Mouse (Mus musculus) liver, embryonic 13.5 days (tissue): Measurements from ENCODE around the gene S1pr5. TPM values are rescaled to one million over a fixed set of nuclear protein-coding genes. Genes with fewer than 3 reads are reported as not detected.
"Not testable (repeated sequence)": the region's sequence is repeated elsewhere in the genome, so short reads cannot be mapped to it uniquely, and the experiment has no call there.

Source experiments
- ATAC-seq: fragments of 200-750 bp; cut with Nextera tagmentation; 2 replicates; pipeline ENCODE4 v1.8.0; 2017; ENCODE audit warnings: low read depth, mild to moderate bottlenecking, moderate number of reproducible peaks, moderate library complexity
- DNase-seq: peaks from one replicate; pipeline ENCODE4 v3.0.0; 2022
- H3K27ac ChIP-seq: fragments of 300-500 bp; sonication (generic); 2 replicates; pipeline ENCODE4 v1.5.1; 2015; ENCODE audit warnings: moderate library complexity, mild to moderate bottlenecking, inconsistent platforms
- H3K27me3 ChIP-seq: fragments of 300-500 bp; sonication (generic); 2 replicates; pipeline ENCODE4 v1.6.1; 2015; ENCODE audit warnings: mild to moderate bottlenecking, inconsistent platforms
- H3K36me3 ChIP-seq: fragments of 300-500 bp; sonication (generic); 2 replicates; pipeline ENCODE4 v1.6.1; 2015; ENCODE audit warnings: mild to moderate bottlenecking, inconsistent platforms
- H3K4me1 ChIP-seq: fragments of 300-500 bp; sonication (generic); replicated peaks from 2 replicates; pipeline ENCODE4 v1.6.1; 2015; ENCODE audit warnings: inconsistent platforms
- H3K4me2 ChIP-seq: fragments of 300-500 bp; sonication (generic); 2 replicates; pipeline ENCODE4 v1.6.1; 2015; ENCODE audit warnings: inconsistent platforms, mild to moderate bottlenecking, moderate library complexity
- H3K4me3 ChIP-seq: fragments of 300-500 bp; sonication (generic); replicated peaks from 2 replicates; pipeline ENCODE4 v1.5.1; 2015; ENCODE audit warnings: mild to moderate bottlenecking, inconsistent platforms
- H3K9ac ChIP-seq: fragments of 300-500 bp; sonication (generic); 2 replicates; pipeline ENCODE4 v1.6.1; 2015; ENCODE audit warnings: mild to moderate bottlenecking, inconsistent platforms
- H3K9me3 ChIP-seq: fragments of 300-500 bp; sonication (generic); replicated peaks from 2 replicates; pipeline ENCODE4 v1.6.1; 2016; ENCODE audit warnings: inconsistent platforms
- WGBS: fragments of 180-500 bp; shearing (Covaris S2); methylation state at CpG from one replicate; pipeline ENCODE4 v1.1.7; 2015; ENCODE audit not compliant: insufficient replicate concordance; 5-methylcytosine and 5-hydroxymethylcytosine counted together
- polyA plus RNA-seq: library from polyadenylated mRNA; unstranded; fragments of >200 nt; fragmentation: Nextera tagmentation; extraction: Ambion mirVana; gene quantifications from 2 replicates; pipeline ENCODE4 v1.2.1, GENCODE M21; 2015

Gene S1pr5
- polyA plus RNA-seq, 1 experiment from 2014 or later: 0.03 TPM

DNA sequence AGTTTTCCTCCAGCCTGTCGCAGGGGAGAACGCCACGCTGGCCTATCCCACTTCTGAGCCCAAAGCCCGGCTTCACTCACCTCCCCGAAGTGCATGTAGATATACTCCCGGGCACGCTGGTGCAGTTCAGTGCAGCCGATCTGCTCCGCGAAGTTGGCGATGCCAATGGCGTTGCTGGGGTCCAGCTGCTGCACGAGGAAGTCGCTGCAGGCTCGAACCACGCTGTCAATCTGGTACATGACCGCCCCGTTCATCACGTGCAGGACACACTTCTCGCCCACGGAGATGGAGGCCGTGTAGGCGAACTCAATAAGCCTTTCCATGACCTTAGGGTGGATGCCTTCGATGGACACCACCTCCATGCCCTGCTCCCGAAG lies 11.3 kb downstream of the S1pr5 start:
- ATAC-seq (no peak), DNase-seq (no peak)
- no peaks in the 10 kb centered on the region for H3K9me3 ChIP-seq
- peak overlapping the region; percentile 94 for H3K4me2 ChIP-seq
- peaks cover 52% of the 10 kb centered on the region for H3K36me3 ChIP-seq
- peak overlapping the region; percentile 100 for H3K9ac ChIP-seq
- peak overlapping the region; percentile 98 for H3K4me3 ChIP-seq
- peaks cover 59% of the 10 kb centered on the region for H3K4me1 ChIP-seq
- H3K27me3 ChIP-seq: peaks cover 5% of the 10 kb centered on the region
- 67% methylated on average over 25 of the region's 25 CpGs for WGBS
- H3K27ac ChIP-seq: peak overlapping the region; percentile 97

DNA sequence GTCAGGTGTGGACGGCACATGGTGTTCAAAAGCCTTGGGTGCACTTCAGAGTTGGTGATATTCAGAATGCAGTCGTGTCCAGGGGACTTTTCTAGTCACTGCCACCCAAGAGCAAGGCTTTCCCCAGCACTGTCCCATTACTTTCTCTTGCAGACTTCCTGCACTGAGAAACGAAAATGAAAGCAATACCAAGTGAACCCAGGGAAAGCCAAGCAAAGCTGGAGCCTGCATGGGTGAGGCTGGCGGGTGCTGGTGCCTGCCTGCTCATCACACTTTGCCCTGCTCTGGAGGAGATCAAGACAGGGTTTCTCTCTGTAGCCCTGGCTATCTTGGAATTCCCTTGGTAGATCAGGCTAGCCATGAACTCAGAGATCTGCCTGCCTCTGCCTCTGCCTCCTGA lies 12.9 kb downstream of the S1pr5 start:
- Histone ChIP-seq H3K4me3 (no peak overlapping the region), H3K4me2 (peak overlapping the region; percentile 17; the same call in 1 of the 2 replicates), H3K27me3 (no peaks in the 10 kb centered on the region), H3K4me1 (peaks cover 57% of the 10 kb centered on the region), H3K9me3 (no peaks in the 10 kb centered on the region), H3K9ac (no peak overlapping the region; the same call in 1 of the 2 replicates), H3K27ac (peak overlapping the region; percentile 53), H3K36me3 (peaks cover 68% of the 10 kb centered on the region)
- DNase-seq: no peak
- no peak for ATAC-seq
- whole genome bisulfite sequencing: 72% methylated on average over 4 of the region's 4 CpGs

DNA sequence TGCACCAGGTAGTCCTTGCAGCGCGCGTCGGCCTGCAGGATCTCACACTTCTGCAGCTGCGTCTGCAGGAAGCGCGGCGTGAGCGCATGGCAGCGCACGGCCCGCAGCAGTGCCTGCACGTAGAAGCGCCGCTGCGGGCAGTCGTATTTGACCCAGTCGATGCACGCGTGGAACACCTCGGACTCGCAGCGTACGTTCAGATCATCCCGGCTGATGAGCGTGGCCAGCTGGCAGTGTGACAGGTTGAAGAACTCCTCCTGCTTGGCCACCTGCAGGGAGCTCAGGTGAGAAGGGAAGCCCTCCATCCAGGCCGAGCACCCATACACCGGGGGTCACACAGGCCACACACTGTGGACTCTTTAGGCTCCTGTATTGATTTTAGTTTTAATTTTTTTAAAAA lies 14.4 kb downstream of the S1pr5 start:
- WGBS: 93% methylated on average over 28 of the region's 28 CpGs
- peaks cover 83% of the 10 kb centered on the region for H3K36me3 ChIP-seq

DNA sequence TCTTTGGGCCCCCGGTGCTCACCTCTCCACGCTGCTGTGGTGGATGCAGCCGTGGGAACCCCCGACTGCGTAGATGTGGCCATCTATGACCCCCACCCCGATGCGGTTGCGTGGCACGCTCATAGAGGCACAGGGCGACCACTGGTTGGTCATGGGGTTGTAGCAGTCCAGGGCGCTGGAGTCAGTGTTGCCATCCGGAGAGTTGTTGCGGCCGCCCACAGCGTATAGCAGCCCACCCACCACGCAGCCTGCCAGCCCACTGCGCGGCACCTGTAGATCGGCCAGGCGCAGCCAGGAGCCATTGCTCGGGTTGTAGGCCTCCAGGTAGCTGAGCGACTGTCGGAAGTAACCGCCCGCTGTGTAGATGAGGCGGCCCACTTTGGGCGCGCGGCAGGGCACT lies 14.9 kb downstream of the S1pr5 start:
- H3K4me2 ChIP-seq: no peak overlapping the region
- H3K27me3 ChIP-seq: no peaks in the 10 kb centered on the region
- H3K4me1 ChIP-seq: peaks cover 51% of the 10 kb centered on the region
- WGBS: 94% methylated on average over 29 of the region's 29 CpGs
- no peak overlapping the region for H3K9ac ChIP-seq
- no peak overlapping the region for H3K27ac ChIP-seq
- DNase-seq (no peak), ATAC-seq (no peak)
- peaks cover 83% of the 10 kb centered on the region for H3K36me3 ChIP-seq
- H3K9me3 ChIP-seq: no peaks in the 10 kb centered on the region
- H3K4me3 ChIP-seq: no peak overlapping the region

More for the DNA sequence above, 14.4 kb downstream of the S1pr5 start:
- DNase-seq (no peak), ATAC-seq (no peak)
- no peaks in the 10 kb centered on the region for H3K9me3 ChIP-seq
- peaks cover 51% of the 10 kb centered on the region for H3K4me1 ChIP-seq
- no peak overlapping the region for H3K4me3 ChIP-seq
- no peak overlapping the region for H3K9ac ChIP-seq
- no peaks in the 10 kb centered on the region for H3K27me3 ChIP-seq
- H3K4me2 ChIP-seq: no peak overlapping the region
- H3K27ac ChIP-seq: no peak overlapping the region

DNA sequence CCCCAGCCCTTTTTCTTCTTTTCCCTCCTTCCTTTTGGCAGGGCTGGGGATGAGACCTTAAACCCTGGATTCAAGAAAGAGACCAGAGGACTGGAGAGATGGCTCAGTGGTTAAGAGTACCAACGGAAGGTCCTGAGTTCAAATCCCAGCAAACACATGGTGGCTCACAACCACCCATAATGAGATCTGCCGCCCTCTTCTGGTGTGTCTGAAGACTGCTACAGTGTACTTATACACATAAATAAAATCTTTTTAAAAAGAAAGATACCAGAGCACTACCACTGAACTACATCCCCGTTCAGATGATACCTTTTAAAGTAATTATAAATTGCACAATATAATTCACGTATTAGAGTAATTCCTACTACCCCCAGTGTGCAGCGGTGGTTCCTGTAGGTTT lies 15.4 kb downstream of the S1pr5 start:
- no peaks in the 10 kb centered on the region for H3K27me3 ChIP-seq
- peaks cover 55% of the 10 kb centered on the region for H3K4me1 ChIP-seq
- ATAC-seq (no peak), DNase-seq (no peak)
- no peak overlapping the region for H3K4me3 ChIP-seq
- H3K9ac ChIP-seq: no peak overlapping the region
- WGBS: 81% methylated on average over 5 of the region's 5 CpGs
- H3K27ac ChIP-seq: no peak overlapping the region
- H3K36me3 ChIP-seq: peaks cover 83% of the 10 kb centered on the region
- H3K9me3 ChIP-seq: no peaks in the 10 kb centered on the region
- no peak overlapping the region for H3K4me2 ChIP-seq

DNA sequence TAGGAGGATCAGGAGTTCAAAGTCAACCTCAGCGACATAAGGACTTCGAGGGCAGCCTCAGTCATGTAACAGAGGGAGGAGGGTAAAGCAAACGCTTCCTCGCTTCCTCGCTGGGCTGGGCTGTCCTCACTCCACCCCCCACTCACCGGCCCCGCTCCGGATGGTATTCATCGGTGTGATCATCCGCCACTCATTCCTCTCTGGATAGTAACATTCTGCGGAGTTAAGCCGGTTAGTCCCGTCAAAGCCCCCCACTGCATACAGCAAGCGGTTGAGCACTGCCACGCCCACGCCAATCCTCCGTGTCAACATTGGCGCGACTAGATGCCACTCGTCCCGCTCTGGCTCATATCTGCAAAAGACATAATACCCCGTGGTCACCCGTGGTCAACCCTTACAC lies 16.7 kb downstream of the S1pr5 start:
- Histone ChIP-seq H3K36me3 (peaks cover 75% of the 10 kb centered on the region), H3K27ac (no peak overlapping the region), H3K4me2 (no peak overlapping the region), H3K4me3 (no peak overlapping the region), H3K4me1 (peaks cover 55% of the 10 kb centered on the region), H3K9me3 (no peaks in the 10 kb centered on the region), H3K27me3 (no peaks in the 10 kb centered on the region), H3K9ac (no peak overlapping the region)
- ATAC-seq (no peak), DNase-seq (no peak)
- 65% methylated on average over 23 of the region's 23 CpGs for WGBS

DNA sequence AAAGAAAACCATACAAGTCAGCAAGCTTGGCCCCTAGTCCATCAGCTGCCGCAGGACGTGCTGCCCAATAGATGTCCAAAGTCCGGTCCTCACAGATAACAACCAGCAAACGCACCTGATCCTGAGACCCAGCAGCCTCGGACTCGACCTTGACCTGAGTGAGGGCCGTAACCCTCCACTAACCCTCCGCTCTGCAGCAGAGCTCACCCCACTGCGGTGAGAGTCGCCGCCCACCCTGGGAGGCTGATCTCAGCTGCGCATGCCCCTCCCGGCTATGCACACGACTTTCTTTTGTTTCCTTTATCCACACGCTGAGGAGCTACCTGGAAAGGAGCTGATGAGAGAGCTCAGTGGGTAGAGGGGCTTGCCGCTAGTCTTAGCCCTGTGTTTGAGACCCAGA lies 20.9 kb downstream of the S1pr5 start:
- peaks cover 53% of the 10 kb centered on the region for H3K4me1 ChIP-seq
- peak overlapping the region; percentile 67 for H3K4me2 ChIP-seq
- peak overlapping the region; percentile 25; the same call in 1 of the 2 replicates for H3K27ac ChIP-seq
- H3K27me3 ChIP-seq: no peaks in the 10 kb centered on the region
- 20% methylated on average over 16 of the region's 16 CpGs for WGBS
- ATAC-seq: peak; percentile 53
- DNase-seq: peak; percentile 36
- peak overlapping the region; percentile 45 for H3K4me3 ChIP-seq
- peak overlapping the region; percentile 53 for H3K9ac ChIP-seq
- H3K9me3 ChIP-seq: no peaks in the 10 kb centered on the region; the same call in 1 of the 2 replicates
- H3K36me3 ChIP-seq: peaks cover 35% of the 10 kb centered on the region

DNA sequence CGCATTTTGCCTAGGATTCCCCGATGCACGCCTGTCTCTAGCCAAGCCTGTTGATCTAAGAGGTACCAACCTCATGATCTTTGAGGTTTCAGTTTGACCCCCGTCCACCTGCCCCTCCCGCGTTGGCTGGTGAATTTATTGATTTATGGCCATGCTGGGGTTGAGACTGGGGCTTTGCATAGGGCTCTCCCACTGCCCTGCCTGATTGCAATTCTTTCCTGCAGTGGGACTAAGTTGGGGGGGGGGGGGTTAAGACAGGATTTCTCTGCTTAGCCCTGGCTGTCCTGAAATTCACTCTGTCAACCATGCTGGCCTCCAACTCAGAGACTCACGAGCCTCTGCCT lies 22.9 kb downstream of the S1pr5 start:
- H3K27me3 ChIP-seq: no peaks in the 10 kb centered on the region
- H3K4me1 ChIP-seq: peaks cover 58% of the 10 kb centered on the region
- WGBS: 10% methylated on average over 7 of the region's 7 CpGs
- peak overlapping the region; percentile 44 for H3K27ac ChIP-seq
- ATAC-seq (no peak), DNase-seq (no peak)
- peak overlapping the region; percentile 51 for H3K4me3 ChIP-seq
- H3K36me3 ChIP-seq: peaks cover 15% of the 10 kb centered on the region
- no peaks in the 10 kb centered on the region; the same call in 1 of the 2 replicates for H3K9me3 ChIP-seq
- H3K9ac ChIP-seq: peak overlapping the region; percentile 41; the same call in 1 of the 2 replicates
- H3K4me2 ChIP-seq: peak overlapping the region; percentile 72

DNA sequence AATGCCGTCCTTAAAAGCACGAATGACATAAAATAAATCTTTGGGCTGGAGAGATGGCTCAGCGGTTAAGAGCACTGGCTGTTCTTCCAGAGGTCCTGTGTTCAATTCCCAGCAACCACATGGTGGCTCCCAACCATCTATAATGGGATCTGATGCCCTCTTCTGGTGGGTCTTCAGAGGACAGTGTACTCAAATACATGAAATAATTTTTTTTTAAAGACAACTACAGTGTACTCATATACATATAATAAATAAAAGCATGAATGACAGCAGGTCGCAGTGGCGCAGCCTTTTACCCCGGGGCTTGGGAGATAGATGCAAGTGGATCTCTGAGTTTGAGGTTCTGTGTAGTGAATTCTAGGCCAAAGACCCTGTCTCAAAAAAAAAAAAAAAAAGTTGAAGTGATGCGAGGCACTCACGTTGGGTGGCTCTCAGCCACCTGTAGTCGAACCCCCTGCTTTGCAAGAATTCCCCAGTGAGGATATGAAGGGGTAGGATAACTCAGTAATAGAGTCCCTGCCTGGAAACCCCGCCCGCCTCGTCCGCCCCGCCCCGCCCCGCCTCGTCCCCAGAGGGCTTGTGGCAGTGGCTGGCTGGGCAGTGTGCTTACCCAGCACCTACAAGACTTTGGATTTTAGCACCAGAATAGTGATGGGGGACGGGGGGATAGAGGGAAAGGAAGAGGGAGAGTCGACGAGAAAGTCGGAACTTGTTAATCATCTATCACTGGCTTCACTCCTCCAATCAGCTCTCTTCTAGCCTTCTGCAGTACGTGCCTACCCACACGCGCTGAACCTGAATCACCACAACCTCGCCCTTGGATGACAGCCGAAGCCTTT lies 23.4 kb downstream of the S1pr5 start:
- DNase-seq (peak; percentile 64), ATAC-seq (no peak)
- Histone ChIP-seq H3K27me3 (no peaks in the 10 kb centered on the region), H3K36me3 (peaks cover 9% of the 10 kb centered on the region), H3K9ac (peak overlapping the region; percentile 41; the same call in 1 of the 2 replicates), H3K4me1 (peaks cover 58% of the 10 kb centered on the region), H3K4me3 (peak overlapping the region; percentile 51), H3K27ac (peak overlapping the region; percentile 44), H3K4me2 (peak overlapping the region; percentile 72), H3K9me3 (no peaks in the 10 kb centered on the region; the same call in 1 of the 2 replicates)
- 18% methylated on average over 26 of the region's 26 CpGs for WGBS

DNA sequence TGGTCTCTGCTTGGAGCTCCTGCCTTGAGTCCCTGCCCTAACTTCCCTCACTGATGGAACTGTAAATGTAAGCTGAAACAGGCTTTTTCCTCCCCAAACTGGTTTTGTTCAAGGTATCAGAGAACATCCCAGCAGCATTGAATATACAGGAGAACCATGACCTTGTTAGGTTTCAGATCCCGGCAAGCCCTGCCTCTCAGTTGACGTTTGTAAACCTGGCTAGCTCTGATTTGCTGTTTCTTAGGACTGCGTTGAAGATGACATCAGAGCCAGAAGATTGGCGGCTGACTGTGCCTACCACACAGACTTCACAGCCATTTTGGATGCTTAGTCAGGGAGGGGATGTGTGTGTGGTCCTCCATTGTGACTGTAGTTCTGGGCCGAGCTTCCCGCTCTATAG lies 24.3 kb downstream of the S1pr5 start:
- 77% methylated on average over 6 of the region's 6 CpGs for WGBS
- ATAC-seq: no peak
- peaks cover 54% of the 10 kb centered on the region for H3K4me1 ChIP-seq

DNA sequence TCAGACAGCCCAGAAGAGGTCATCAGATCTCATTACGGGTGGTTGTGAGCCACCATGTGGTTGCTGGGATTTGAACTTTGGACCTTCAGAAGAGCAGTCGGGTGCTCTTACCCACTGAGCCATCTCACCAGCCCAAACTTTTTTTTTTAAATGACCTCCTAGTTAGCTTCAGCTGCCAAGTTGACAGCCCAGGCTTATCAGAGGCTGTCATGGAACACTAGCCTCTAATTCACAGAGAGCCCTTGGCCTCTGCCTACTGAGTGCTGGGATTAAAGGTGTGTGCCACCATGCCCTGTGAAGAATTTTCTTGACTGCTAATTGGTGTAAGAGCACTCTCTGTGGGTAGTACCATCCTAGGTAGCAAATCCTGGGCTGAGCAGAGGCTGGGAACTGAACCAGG lies 24.8 kb downstream of the S1pr5 start:
- peaks cover 54% of the 10 kb centered on the region for H3K4me1 ChIP-seq
- H3K27ac ChIP-seq, ATAC-seq, H3K9me3 ChIP-seq, H3K9ac ChIP-seq, H3K36me3 ChIP-seq, H3K4me3 ChIP-seq, H3K4me2 ChIP-seq, H3K27me3 ChIP-seq, DNase-seq: not testable (repeated sequence)
- WGBS: 76% methylated on average over 2 of the region's 2 CpGs

More for the DNA sequence above, 24.3 kb downstream of the S1pr5 start:
- no peaks in the 10 kb centered on the region; the same call in 1 of the 2 replicates for H3K9me3 ChIP-seq
- 0 out of 2 replicates have a peak, but pooled peaks cover under 1% of the 10 kb centered on the region for H3K36me3 ChIP-seq
- no peak overlapping the region for H3K4me2 ChIP-seq
- H3K9ac ChIP-seq: no peak overlapping the region
- no peak for DNase-seq
- H3K4me3 ChIP-seq: no peak overlapping the region
- no peaks in the 10 kb centered on the region for H3K27me3 ChIP-seq
- H3K27ac ChIP-seq: no peak overlapping the region
